Mouse (Mus musculus): ENCODE measurements around the gene Bad.

DNA sequence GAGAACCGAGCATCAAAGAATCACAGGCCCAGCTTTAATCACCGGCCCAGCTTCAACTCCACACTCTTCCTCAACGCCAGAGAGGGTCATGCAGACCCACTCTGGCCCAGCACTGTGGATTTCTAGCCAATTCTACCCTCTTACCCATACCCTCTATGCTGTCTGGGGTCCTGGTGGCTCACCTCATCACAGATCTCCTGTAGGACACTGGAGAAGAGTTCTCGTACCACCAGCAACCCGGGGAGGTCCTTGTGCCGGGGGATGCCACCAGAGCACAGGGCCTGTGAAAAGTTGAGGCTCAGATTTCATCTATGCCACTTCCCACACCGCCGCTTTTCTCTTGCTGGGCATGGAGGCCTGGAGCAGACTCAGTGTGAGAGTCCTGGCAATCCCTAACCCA lies 52.8 kb downstream of the Bad start:
- TF ChIP-seq POLR2A (IDR thresholded peaks at IDR 0.05; ENCODE audit: low read depth, low read length), result no peak
- TF ChIP-seq CTCF (IDR thresholded peaks at IDR 0.05; ENCODE audit: extremely low read depth, insufficient read length, insufficient replicate concordance, low read depth, low read length), result no peak

Measured in small intestine, adult 2 months (tissue).